In genomic region chr9:14764765-14765164, GRCm38 (mm10) we compare ENCODE assay signal across 9 mouse cellular contexts. TPM values are rescaled to one million over a fixed set of nuclear protein-coding genes. Genes with fewer than 3 reads are reported as not detected.
DNase-seq lines count a peak whose midpoint lies in the region; ATAC-seq and TF ChIP-seq lines count a peak whose summit lies in the region.
"Had no signal": no experiment of that assay in that cellular context is flagged by ENCODE, and none has a peak within 500 bp of the region (broad histone marks: within the 10 kb centered on the region; RNA-seq: fewer than 3 reads in every experiment).

No protein-coding gene starts in this region.

- H3K9me3 ChIP-seq in forebrain, postnatal 0 days (ENCODE audit: low read length), result no peaks in the 10 kb centered on the region
- no peaks in the 10 kb centered on the region for H3K9me3 ChIP-seq in midbrain, embryonic 10.5 days (replicated peaks)

- no peak overlapping the region for H3K27ac ChIP-seq in gastrocnemius, adult 2 months
- no peak overlapping the region for H3K27ac ChIP-seq in forebrain, postnatal 0 days (ENCODE audit: low read depth, low read length)
- H3K27ac ChIP-seq in midbrain, embryonic 10.5 days (replicated peaks), result no peak overlapping the region
- no peak overlapping the region for H3K27ac ChIP-seq in thymus, adult 2 months (ENCODE audit: control insufficient read depth, insufficient read depth, low read length)

- H3K36me3 ChIP-seq in forebrain, postnatal 0 days (ENCODE audit: insufficient read depth), result no peaks in the 10 kb centered on the region
- H3K36me3 ChIP-seq in midbrain, embryonic 10.5 days, result no peaks in the 10 kb centered on the region
- no peaks in the 10 kb centered on the region for H3K36me3 ChIP-seq in thymus, adult 2 months (ENCODE audit: control insufficient read depth, insufficient read depth, low read length)

- ATAC-seq in forebrain, postnatal 0 days, result peak; percentile 73

- DNase-seq in gastrocnemius, adult 2 months, result no peak
- no peak for DNase-seq in gastrocnemius, postnatal 36 days
- DNase-seq in 3T3-L1 (ENCODE audit: low read depth, low spot score) (peak; percentile 76), ZHBTc4 (ENCODE audit: low read depth, low spot score) (peak; percentile 52)
- peak; percentile 79 for DNase-seq in forebrain, postnatal 0 days
- DNase-seq in kidney, postnatal 36 days, result peak; percentile 34 to 80
- peak; percentile 25 for DNase-seq in midbrain, embryonic 10.5 days (ENCODE audit: low spot score)
- peak; percentile 49 for DNase-seq in thymus, adult 2 months

- H3K4me2 ChIP-seq in forebrain, postnatal 0 days (ENCODE audit: low read depth), result no peak overlapping the region

- peak; percentile 78 for TF ChIP-seq CTCF in gastrocnemius, adult 2 months (IDR thresholded peaks at IDR 0.05)
- TF ChIP-seq CTCF in forebrain, postnatal 0 days (IDR thresholded peaks at IDR 0.05; ENCODE audit: low read depth), result peak; percentile 79
- TF ChIP-seq CTCF in thymus, adult 2 months (IDR thresholded peaks at IDR 0.05; ENCODE audit: borderline replicate concordance, control insufficient read depth, extremely low read depth, insufficient read depth, low read length, poor library complexity), result no peak

- no peaks in the 10 kb centered on the region for H3K4me1 ChIP-seq in forebrain, postnatal 0 days (ENCODE audit: insufficient read depth)
- no peaks in the 10 kb centered on the region for H3K4me1 ChIP-seq in midbrain, embryonic 10.5 days
- no peaks in the 10 kb centered on the region for H3K4me1 ChIP-seq in thymus, adult 2 months (replicated peaks; ENCODE audit: control insufficient read depth, insufficient read depth, low read length)

- intact Hi-C loops in gastrocnemius, adult 2 months (cut with DNase I), result loop anchor here (2.0 kb wide), 2 partner anchors 252 to 324 kb away; no protein-coding TSS in a partner anchor
- intact Hi-C loops in gastrocnemius, postnatal 36 days (cut with DNase I), result loop anchor here (5.0 kb wide), 1 partner anchor 252 kb away; no protein-coding TSS in a partner anchor

- H3K9ac ChIP-seq in forebrain, postnatal 0 days, result no peak overlapping the region

- TF ChIP-seq POLR2A in thymus, adult 2 months (IDR thresholded peaks at IDR 0.05; ENCODE audit: control insufficient read depth, extremely low read depth, insufficient read depth, low read length, poor library complexity), result no peak

- no peaks in the 10 kb centered on the region for H3K27me3 ChIP-seq in forebrain, postnatal 0 days (ENCODE audit: insufficient read depth, low read length)
- H3K27me3 ChIP-seq in midbrain, embryonic 10.5 days (ENCODE audit: low read depth, poor library complexity, severe bottlenecking), result peaks cover 15% of the 10 kb centered on the region; the same call in 1 of the 2 replicates
- no peaks in the 10 kb centered on the region for H3K27me3 ChIP-seq in thymus, adult 2 months (ENCODE audit: control insufficient read depth, insufficient read depth, low read length)

- no peak overlapping the region for H3K4me3 ChIP-seq in gastrocnemius, adult 2 months
- H3K4me3 ChIP-seq in forebrain, postnatal 0 days (ENCODE audit: low read depth, low read length), result no peak overlapping the region
- no peak overlapping the region for H3K4me3 ChIP-seq in midbrain, embryonic 10.5 days
- H3K4me3 ChIP-seq in thymus, adult 2 months (ENCODE audit: control insufficient read depth, insufficient read depth, low read length), result no peak overlapping the region
- H3K4me3 ChIP-seq: myocyte had no signal

- WGBS in forebrain, postnatal 0 days, result 23% methylated on average over 7 of the region's 7 CpGs
- WGBS in midbrain, embryonic 10.5 days, result 30% methylated on average over 7 of the region's 7 CpGs
- WGBS in thymus, adult 2 months, result 20% methylated on average over 7 of the region's 7 CpGs

RNA-seq across cellular contexts. Expression of gene 1700012B09Rik, which starts 6.1 kb away (rescaled TPM):
- total RNA-seq in gastrocnemius, adult 2 months (2021), result not detected
- total RNA-seq in gastrocnemius, postnatal 36 days (2021), result not detected
- 1.00 and 2.5 TPM in 2 replicates for total RNA-seq in forebrain, postnatal 0 days (2014; rRNA removed)
- 6.1 and 8.8 TPM in 2 replicates for polyA plus RNA-seq in forebrain, postnatal 0 days (2015; fragmentation: Nextera tagmentation; extraction: Ambion mirVana)
- 0.38 TPM in 1 of 2 replicates, not detected in the other for polyA plus RNA-seq in midbrain, embryonic 10.5 days (2016; fragmentation: Nextera tagmentation; extraction: Ambion mirVana)
- polyA plus RNA-seq in thymus, adult 2 months (2012; rRNA removed), result 0.19 TPM in 1 of 2 replicates, not detected in the other

RNA-seq across cellular contexts. Expression of gene Fut4, which starts 12.6 kb away (rescaled TPM):
- total RNA-seq in gastrocnemius, adult 2 months (2021), result under 1 TPM; 0.20 to 0.28 TPM
- total RNA-seq in gastrocnemius, postnatal 36 days (2021), result under 1 TPM; 0.17 to 0.26 TPM
- 1.5 and 2.3 TPM in 2 replicates for total RNA-seq in forebrain, postnatal 0 days (2014; rRNA removed)
- 0.54 and 0.59 TPM in 2 replicates for polyA plus RNA-seq in forebrain, postnatal 0 days (2015; fragmentation: Nextera tagmentation; extraction: Ambion mirVana)
- 1.8 and 2.0 TPM in 2 replicates for polyA plus RNA-seq in midbrain, embryonic 10.5 days (2016; fragmentation: Nextera tagmentation; extraction: Ambion mirVana)
- polyA plus RNA-seq in thymus, adult 2 months (2012; rRNA removed), result 2.3 and 2.7 TPM in 2 replicates

RNA-seq across cellular contexts. Expression of gene Mre11a, which starts 19.7 kb away (rescaled TPM):
- 10 to 100 TPM in 1 of 2 experiments, 1 to 10 TPM in 1; 8.9 to 12.7 TPM for total RNA-seq in gastrocnemius, adult 2 months (2021)
- 10 to 100 TPM in 1 of 2 experiments, 1 to 10 TPM in 1; 8.5 to 14.5 TPM for total RNA-seq in gastrocnemius, postnatal 36 days (2021)
- 9.8 and 11.8 TPM in 2 replicates for total RNA-seq in forebrain, postnatal 0 days (2014; rRNA removed)
- polyA plus RNA-seq in forebrain, postnatal 0 days (2015; fragmentation: Nextera tagmentation; extraction: Ambion mirVana), result 6.6 and 8.9 TPM in 2 replicates
- 34.1 and 38.6 TPM in 2 replicates for polyA plus RNA-seq in midbrain, embryonic 10.5 days (2016; fragmentation: Nextera tagmentation; extraction: Ambion mirVana)
- 8.9 and 9.6 TPM in 2 replicates for polyA plus RNA-seq in thymus, adult 2 months (2012; rRNA removed)

RNA-seq across cellular contexts. Expression of gene Ankrd49, which starts 19.9 kb away (rescaled TPM):
- 1 to 10 TPM; 6.5 to 9.4 TPM for total RNA-seq in gastrocnemius, adult 2 months (2021)
- 1 to 10 TPM; 6.1 to 6.5 TPM for total RNA-seq in gastrocnemius, postnatal 36 days (2021)
- 24.8 and 31.3 TPM in 2 replicates for total RNA-seq in forebrain, postnatal 0 days (2014; rRNA removed)
- polyA plus RNA-seq in forebrain, postnatal 0 days (2015; fragmentation: Nextera tagmentation; extraction: Ambion mirVana), result 33.8 and 39.5 TPM in 2 replicates
- polyA plus RNA-seq in midbrain, embryonic 10.5 days (2016; fragmentation: Nextera tagmentation; extraction: Ambion mirVana), result 56.6 and 57.7 TPM in 2 replicates
- 10.2 and 10.9 TPM in 2 replicates for polyA plus RNA-seq in thymus, adult 2 months (2012; rRNA removed)

RNA-seq across cellular contexts. Expression of gene Piwil4, which starts 24.2 kb away (rescaled TPM):
- total RNA-seq in gastrocnemius, adult 2 months (2021), result under 1 TPM in 1 of 2 experiments, not detected in 1; 0.11 TPM
- not detected for total RNA-seq in gastrocnemius, postnatal 36 days (2021)
- 0.23 and 0.29 TPM in 2 replicates for total RNA-seq in forebrain, postnatal 0 days (2014; rRNA removed)
- polyA plus RNA-seq in forebrain, postnatal 0 days (2015; fragmentation: Nextera tagmentation; extraction: Ambion mirVana), result 0.11 and 0.18 TPM in 2 replicates
- polyA plus RNA-seq in midbrain, embryonic 10.5 days (2016; fragmentation: Nextera tagmentation; extraction: Ambion mirVana), result 0.04 and 0.11 TPM in 2 replicates
- 1.0 and 1.1 TPM in 2 replicates for polyA plus RNA-seq in thymus, adult 2 months (2012; rRNA removed)

Comparison
In these comparisons a context has a peak if more than half of its experiments do, and no peak if none do; other contexts are left out.
1. DNase-seq: peak in 3T3-L1 (single experiment), ZHBTc4 (single experiment), forebrain, postnatal 0 days (single experiment), kidney, postnatal 36 days (2 of 2), midbrain, embryonic 10.5 days (single experiment) and thymus, adult 2 months (single experiment); none in gastrocnemius, adult 2 months (single experiment) and gastrocnemius, postnatal 36 days (0 of 2).